Mouse (Mus musculus) myocyte (in vitro differentiated cells): ENCODE results near the gene Pdgfd. TPM values are rescaled to one million over a fixed set of nuclear protein-coding genes. Genes with fewer than 3 reads are reported as not detected.

Experiments used
- H3K27me3 ChIP-seq: one replicate; pipeline ENCODE4 v1.6.1; 2011; ENCODE audit not compliant: control insufficient read depth, insufficient read depth, insufficient read length
- H3K36me3 ChIP-seq: one replicate; pipeline ENCODE4 v1.6.1; 2011; ENCODE audit not compliant: control insufficient read depth, insufficient read depth
- H3K4me2 ChIP-seq: one replicate; pipeline ENCODE4 v1.6.1; 2011; ENCODE audit warnings: low read depth, control low read depth
- H3K4me3 ChIP-seq: one replicate; pipeline ENCODE4 v1.5.1; 2011; ENCODE audit warnings: mild to moderate bottlenecking, control low read depth, moderate library complexity
- H3K79me2 ChIP-seq: one replicate; pipeline ENCODE4 v1.6.1; 2011; ENCODE audit not compliant: control insufficient read depth, insufficient read depth
- H3ac ChIP-seq: one replicate; pipeline ENCODE4 v1.6.1; 2011; ENCODE audit not compliant: control insufficient read depth, insufficient read length
- CEBPB ChIP-seq: IDR thresholded peaks from 2 replicates; pipeline ENCODE4 v1.6.1; 2011; ENCODE audit warnings: mild to moderate bottlenecking, moderate library complexity; ENCODE audit not compliant: poor library complexity, insufficient read depth, severe bottlenecking
- E2F4 ChIP-seq: IDR thresholded peaks from one replicate; pipeline ENCODE4 v1.6.1; 2011; ENCODE audit warnings: mild to moderate bottlenecking, control low read depth, moderate library complexity; ENCODE audit not compliant: insufficient read depth
- MAX ChIP-seq: IDR thresholded peaks from one replicate; pipeline ENCODE4 v1.6.1; 2011; ENCODE audit warnings: low read depth, mild to moderate bottlenecking, control low read depth
- MYOD1 ChIP-seq, 3 experiments: IDR thresholded peaks; one replicate each; pipeline ENCODE4 v1.6.1; 2011; ENCODE audit warnings: control low read depth in 2 of 3, low read depth in 2 of 3, mild to moderate bottlenecking in 2 of 3, moderate library complexity in 1 of 3; ENCODE audit not compliant: insufficient read length in 2 of 3, control insufficient read depth in 1 of 3
- MYOG ChIP-seq, 3 experiments: IDR thresholded peaks; one replicate each; pipeline ENCODE4 v1.6.1; 2011; ENCODE audit warnings: control low read depth in 2 of 3, low read depth in 2 of 3, mild to moderate bottlenecking in 2 of 3; ENCODE audit not compliant: insufficient read length in 2 of 3, control insufficient read depth in 1 of 3, insufficient read depth in 1 of 3
- POLR2A ChIP-seq: IDR thresholded peaks from one replicate; pipeline ENCODE4 v1.6.1; 2011; ENCODE audit warnings: low read depth, mild to moderate bottlenecking, control low read depth, moderate library complexity; ENCODE audit not compliant: insufficient read length
- POLR2AphosphoS2 ChIP-seq: IDR thresholded peaks from one replicate; pipeline ENCODE4 v1.6.1; 2011; ENCODE audit warnings: low read depth, control low read depth; ENCODE audit not compliant: insufficient read length
- REST ChIP-seq: IDR thresholded peaks from one replicate; pipeline ENCODE4 v1.6.1; 2011; ENCODE audit warnings: mild to moderate bottlenecking, control low read depth, moderate library complexity; ENCODE audit not compliant: insufficient read depth, insufficient read length
- SRF ChIP-seq: IDR thresholded peaks from one replicate; pipeline ENCODE4 v1.6.1; 2011; ENCODE audit warnings: low read depth; ENCODE audit not compliant: control insufficient read depth, insufficient read length
- TCF12 ChIP-seq: IDR thresholded peaks from one replicate; pipeline ENCODE4 v1.6.1; 2011; ENCODE audit warnings: mild to moderate bottlenecking, control low read depth; ENCODE audit not compliant: poor library complexity, insufficient read depth, severe bottlenecking
- TCF3 ChIP-seq: IDR thresholded peaks from one replicate; pipeline ENCODE4 v1.6.1; 2011; ENCODE audit warnings: low read depth, control low read depth; ENCODE audit not compliant: insufficient read length
- USF1 ChIP-seq: IDR thresholded peaks from one replicate; pipeline ENCODE4 v1.6.1; 2011; ENCODE audit warnings: low read depth, mild to moderate bottlenecking, control low read depth, moderate library complexity
- polyA plus RNA-seq: library from polyadenylated mRNA; unstranded; fragments of >200 nt; fragmentation: generic; extraction: Trizol; gene quantifications from one replicate; pipeline ENCODE4 v1.2.1, GENCODE M21; 2012; ENCODE audit warnings: missing spikeins

Pdgfd gene
- 1.3 TPM for polyA plus RNA-seq

DNA sequence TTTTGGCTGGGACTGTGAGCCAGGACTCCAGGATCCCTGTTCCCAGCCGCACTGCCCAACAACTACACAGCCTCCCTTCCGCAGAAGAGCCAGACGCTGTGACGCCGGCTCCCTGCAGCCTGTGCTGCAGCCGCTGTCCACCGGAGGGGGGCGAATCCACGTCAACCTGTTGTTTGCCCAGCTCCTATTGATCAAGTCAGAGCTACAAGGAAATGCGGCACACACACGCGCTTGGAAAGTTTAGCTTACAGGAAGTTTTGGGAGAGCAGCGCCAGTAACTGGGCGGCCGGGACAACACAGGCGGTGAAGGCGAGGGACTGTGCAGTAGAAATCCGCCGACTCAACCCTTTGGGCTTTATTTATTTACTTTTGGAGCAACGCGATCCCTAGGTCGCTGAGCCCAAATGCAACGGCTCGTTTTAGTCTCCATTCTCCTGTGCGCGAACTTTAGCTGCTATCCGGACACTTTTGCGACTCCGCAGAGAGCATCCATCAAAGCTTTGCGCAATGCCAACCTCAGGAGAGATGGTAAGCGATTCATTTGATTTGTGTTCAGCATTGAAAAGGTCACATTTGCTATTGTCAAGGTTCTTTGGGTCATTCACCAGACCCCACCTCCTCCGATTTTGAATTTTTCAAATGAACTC lies at the start of gene Pdgfd:
Pdgfd (plus strand) TSS at position 194 of the 647 bp plus-strand sequence.
- H3ac ChIP-seq, result no peak within 1 kb of the TSS
- no peaks in the 10 kb centered on the region for H3K79me2 ChIP-seq
- peak within 1 kb of the TSS; percentile 70 for H3K4me2 ChIP-seq
- H3K36me3 ChIP-seq, result no peaks in the 10 kb centered on the region
- peak within 1 kb of the TSS; percentile 13 for H3K4me3 ChIP-seq
- H3K27me3 ChIP-seq, result no peaks in the 10 kb centered on the region
- TF ChIP-seq MYOD1 (IDR thresholded peaks at IDR 0.05; ENCODE audit: control insufficient read depth in 1 of 3, insufficient read length in 2 of 3, low read depth in 2 of 3), result peak in 1 of 3 experiments; percentile 22
- no peak for TF ChIP-seq POLR2AphosphoS2
- TF ChIP-seq MYOG (IDR thresholded peaks at IDR 0.05; ENCODE audit: control insufficient read depth in 1 of 3, insufficient read depth in 1 of 3, insufficient read length in 2 of 3, low read depth in 2 of 3), result peak in 1 of 3 experiments; percentile 4
- TF ChIP-seq REST, result no peak
- TF ChIP-seq POLR2A, result no peak
- TF ChIP-seq E2F4, result no peak
- no peak for TF ChIP-seq USF1
- TF ChIP-seq MAX, result no peak
- no peak for TF ChIP-seq TCF12

DNA sequence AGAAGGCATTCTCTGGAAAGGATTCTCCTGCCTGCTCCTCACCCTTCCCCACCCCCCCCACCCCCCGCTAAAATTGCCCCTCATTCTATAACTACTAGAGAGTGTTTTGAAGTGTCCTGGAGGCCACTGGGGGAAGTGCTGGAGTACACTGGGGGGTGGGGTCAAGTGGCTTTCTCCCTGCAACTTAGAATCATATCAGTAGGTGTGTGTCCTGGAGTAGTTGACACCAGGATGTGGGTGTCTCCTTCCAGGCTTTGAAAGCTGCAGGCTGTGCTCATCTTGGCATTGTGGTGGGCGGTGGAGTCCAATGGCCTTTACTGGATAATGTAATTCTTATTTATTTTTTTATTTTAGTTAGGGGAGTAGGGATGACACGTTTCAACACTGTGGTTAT lies 651 bp downstream of the Pdgfd start:
- TF ChIP-seq MYOG (IDR thresholded peaks at IDR 0.05; ENCODE audit: control insufficient read depth in 1 of 3, insufficient read depth in 1 of 3, insufficient read length in 2 of 3, low read depth in 2 of 3) (no peak), MYOD1 (IDR thresholded peaks at IDR 0.05; ENCODE audit: control insufficient read depth in 1 of 3, insufficient read length in 2 of 3, low read depth in 2 of 3) (no peak), CEBPB (no peak), E2F4 (no peak), SRF (no peak), TCF12 (no peak), REST (no peak), USF1 (no peak), POLR2A (no peak), POLR2AphosphoS2 (no peak), MAX (no peak)
- H3K27me3 ChIP-seq, result no peaks in the 10 kb centered on the region
- H3K4me2 ChIP-seq, result peak overlapping the region; percentile 70
- no peaks in the 10 kb centered on the region for H3K79me2 ChIP-seq
- no peaks in the 10 kb centered on the region for H3K36me3 ChIP-seq
- peak overlapping the region; percentile 13 for H3K4me3 ChIP-seq
- H3ac ChIP-seq, result no peak overlapping the region

DNA sequence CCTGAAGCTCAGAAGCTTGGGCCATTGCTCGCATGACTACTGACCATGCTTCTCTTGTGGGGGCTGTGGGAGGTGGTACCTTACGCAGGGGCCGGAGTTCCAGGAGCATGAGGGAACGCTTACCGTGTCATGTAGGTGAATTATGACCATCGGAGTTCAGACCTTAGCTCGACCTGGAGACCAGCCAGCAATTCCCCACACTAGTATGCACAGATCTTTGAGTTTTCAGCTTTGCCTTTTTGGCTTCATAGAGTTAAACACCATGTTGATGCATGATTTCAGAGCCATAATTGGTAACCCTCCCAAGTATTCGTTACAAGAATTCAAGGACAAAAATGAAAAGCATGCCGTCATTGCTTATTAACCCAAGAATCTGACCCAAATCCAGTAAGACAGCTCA lies 2.6 kb downstream of the Pdgfd start:
- TF ChIP-seq USF1, result no peak
- no peak for TF ChIP-seq E2F4
- no peak for TF ChIP-seq TCF3
- no peak for TF ChIP-seq REST
- no peak for TF ChIP-seq CEBPB
- no peak for TF ChIP-seq MAX
- TF ChIP-seq POLR2AphosphoS2, result no peak
- no peak for TF ChIP-seq TCF12
- TF ChIP-seq MYOD1 (IDR thresholded peaks at IDR 0.05; ENCODE audit: control insufficient read depth in 1 of 3, insufficient read length in 2 of 3, low read depth in 2 of 3), result no peak
- no peak for TF ChIP-seq POLR2A
- no peaks in the 10 kb centered on the region for H3K27me3 ChIP-seq
- H3ac ChIP-seq, result no peak overlapping the region
- H3K4me3 ChIP-seq, result no peak overlapping the region
- H3K4me2 ChIP-seq, result no peak overlapping the region
- H3K36me3 ChIP-seq, result no peaks in the 10 kb centered on the region
- no peaks in the 10 kb centered on the region for H3K79me2 ChIP-seq

DNA sequence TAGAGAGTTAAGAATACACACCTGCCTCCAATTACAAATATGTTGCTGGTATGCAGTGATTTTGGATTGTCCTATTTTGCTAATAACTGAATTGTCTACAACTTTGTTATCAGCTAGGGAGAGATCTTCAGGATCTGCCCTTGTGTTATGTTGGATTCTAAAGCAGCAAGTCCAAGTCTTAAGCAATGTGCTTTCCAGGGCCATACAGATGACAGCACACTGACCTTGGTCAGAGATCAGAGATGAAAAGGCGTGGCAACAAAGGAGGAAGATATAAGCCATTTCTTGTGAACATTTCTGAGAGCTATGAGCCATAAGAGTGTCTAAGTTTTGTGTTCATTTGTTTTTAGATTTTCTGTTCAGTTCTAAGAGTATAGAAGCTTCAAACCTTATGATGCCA lies 4.9 kb downstream of the Pdgfd start:
- no peak overlapping the region for H3K4me2 ChIP-seq
- no peak overlapping the region for H3K4me3 ChIP-seq
- H3ac ChIP-seq, result no peak overlapping the region
- H3K27me3 ChIP-seq, result no peaks in the 10 kb centered on the region
- no peaks in the 10 kb centered on the region for H3K36me3 ChIP-seq
- H3K79me2 ChIP-seq, result no peaks in the 10 kb centered on the region
- TF ChIP-seq TCF3 (no peak), CEBPB (no peak), SRF (no peak), E2F4 (no peak)

DNA sequence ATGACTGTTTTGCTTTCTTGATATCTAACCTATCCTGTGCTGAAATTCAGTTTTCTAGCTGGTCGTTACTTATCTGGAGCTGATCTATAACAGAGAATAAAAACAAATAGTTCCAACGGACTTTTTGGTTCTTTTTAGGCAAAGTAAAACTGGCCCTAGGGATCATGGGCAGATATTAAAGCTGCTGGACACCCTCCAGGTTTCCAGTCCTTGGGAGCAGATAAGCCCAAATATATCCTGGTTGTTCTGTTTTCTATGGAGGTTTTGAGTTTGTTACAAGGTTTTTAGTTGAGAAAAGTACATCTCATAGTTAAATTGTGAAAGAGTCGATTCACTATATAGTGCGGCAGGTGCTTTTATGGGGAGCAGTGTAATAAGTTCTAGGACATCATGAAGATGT lies 7.3 kb downstream of the Pdgfd start:
- Histone ChIP-seq H3ac (no peak overlapping the region), H3K79me2 (no peaks in the 10 kb centered on the region)
- no peak for TF ChIP-seq USF1

More for the DNA sequence above, 7.3 kb downstream of the Pdgfd start:
- H3K4me2 ChIP-seq, result no peak overlapping the region
- H3K36me3 ChIP-seq, result no peaks in the 10 kb centered on the region
- no peak overlapping the region for H3K4me3 ChIP-seq
- no peaks in the 10 kb centered on the region for H3K27me3 ChIP-seq
